14 mouse cellular contexts compared by ENCODE assay signal in genomic region chr5:148789823-148790222, GRCm38 (mm10).
DNase-seq lines count a peak whose midpoint lies in the region; ATAC-seq lines count a peak whose summit lies in the region.
"Had no signal": no experiment of that assay in that cellular context is flagged by ENCODE, and none has a peak within 500 bp of the region (broad histone marks: within the 10 kb centered on the region; RNA-seq: fewer than 3 reads in every experiment).

No protein-coding gene starts in this region.

- H3K27me3 ChIP-seq in kidney, embryonic 15.5 days: 0 out of 2 replicates have a peak, but pooled peaks cover 3% of the 10 kb centered on the region
- no peaks in the 10 kb centered on the region for H3K27me3 ChIP-seq in neural tube, embryonic 13.5 days
- H3K27me3 ChIP-seq: lung, embryonic 15.5 days had no signal

- H3K27ac ChIP-seq in kidney, embryonic 15.5 days: peak overlapping the region; percentile 85
- H3K27ac ChIP-seq in neural tube, embryonic 13.5 days (replicated peaks): 0 out of 2 replicates have a peak overlapping the region, but pooled peaks have one; percentile 49
- H3K27ac ChIP-seq: heart, embryonic 13.5 days; hindbrain, embryonic 13.5 days; lung, embryonic 15.5 days; midbrain, embryonic 10.5 days had no signal

- H3K36me3 ChIP-seq in kidney, embryonic 15.5 days: no peaks in the 10 kb centered on the region
- no peaks in the 10 kb centered on the region for H3K36me3 ChIP-seq in neural tube, embryonic 13.5 days
- H3K36me3 ChIP-seq: heart, embryonic 13.5 days; hindbrain, embryonic 13.5 days; lung, embryonic 15.5 days; midbrain, embryonic 10.5 days had no signal

- H3K9me3 ChIP-seq in kidney, embryonic 15.5 days (replicated peaks): no peaks in the 10 kb centered on the region
- no peaks in the 10 kb centered on the region for H3K9me3 ChIP-seq in neural tube, embryonic 13.5 days
- H3K9me3 ChIP-seq: heart, embryonic 13.5 days; hindbrain, embryonic 13.5 days; lung, embryonic 15.5 days; midbrain, embryonic 10.5 days had no signal

- peaks cover 59% of the 10 kb centered on the region for H3K4me1 ChIP-seq in kidney, embryonic 15.5 days
- peaks cover 32% of the 10 kb centered on the region for H3K4me1 ChIP-seq in neural tube, embryonic 13.5 days (replicated peaks)

- WGBS in kidney, embryonic 15.5 days: 62% methylated on average over 5 of the region's 5 CpGs
- 82% methylated on average over 5 of the region's 5 CpGs for WGBS in neural tube, embryonic 13.5 days

- H3K4me3 ChIP-seq in kidney, embryonic 15.5 days (replicated peaks): no peak overlapping the region
- H3K4me3 ChIP-seq in neural tube, embryonic 13.5 days: no peak overlapping the region
- H3K4me3 ChIP-seq: heart, embryonic 13.5 days; hindbrain, embryonic 13.5 days; lung, embryonic 15.5 days; midbrain, embryonic 10.5 days had no signal

- no peak for DNase-seq in kidney, postnatal 10 days
- DNase-seq in neural tube, embryonic 10.5 days (ENCODE audit: extremely low spot score, low spot score): no peak
- DNase-seq in brain, adult 2 months (ENCODE audit: low read depth, low spot score): peak; percentile 33
- no peak for DNase-seq in left cerebral cortex, adult 11 months (ENCODE audit: low spot score)
- DNase-seq in ovary, adult 18-20 months (ENCODE audit: low spot score): no peak
- DNase-seq: cerebellum, adult 8-10 months; gastrocnemius, postnatal 25 days; retina, postnatal 1 day had no signal

- 0 out of 2 replicates have a peak, but pooled peaks have one; percentile 7 for ATAC-seq in kidney, embryonic 15.5 days (replicated peaks; ENCODE audit: low FRiP score)
- no peak for ATAC-seq in neural tube, embryonic 13.5 days (ENCODE audit: low read depth)

- no peak overlapping the region for H3K9ac ChIP-seq in kidney, embryonic 15.5 days
- no peak overlapping the region for H3K9ac ChIP-seq in neural tube, embryonic 13.5 days
- H3K9ac ChIP-seq: heart, embryonic 13.5 days; hindbrain, embryonic 13.5 days; lung, embryonic 15.5 days had no signal

- no peak overlapping the region for H3K4me2 ChIP-seq in kidney, embryonic 15.5 days
- H3K4me2 ChIP-seq in neural tube, embryonic 13.5 days: no peak overlapping the region
- H3K4me2 ChIP-seq: heart, embryonic 13.5 days; hindbrain, embryonic 13.5 days; lung, embryonic 15.5 days had no signal
